Comparison of ENCODE assay signal across 9 mouse cellular contexts in genomic region chr8:80058193-80058592, GRCm38 (mm10). TPM values are rescaled to one million over a fixed set of nuclear protein-coding genes. Genes with fewer than 3 reads are reported as not detected.
DNase-seq lines count a peak whose midpoint lies in the region; ATAC-seq lines count a peak whose summit lies in the region.
"Had no signal": no experiment of that assay in that cellular context is flagged by ENCODE, and none has a peak within 500 bp of the region (broad histone marks: within the 10 kb centered on the region; RNA-seq: fewer than 3 reads in every experiment).

No protein-coding gene starts in this region.

- H3K4me3 ChIP-seq in limb, embryonic 15.5 days, result peak overlapping the region; percentile 55
- peak overlapping the region; percentile 54 for H3K4me3 ChIP-seq in stomach, embryonic 14.5 days (ENCODE audit: low read depth, low read length)

- peaks cover 21% of the 10 kb centered on the region for H3K4me1 ChIP-seq in limb, embryonic 15.5 days
- H3K4me1 ChIP-seq in stomach, embryonic 14.5 days (ENCODE audit: control insufficient read depth, insufficient read depth, low read length), result peaks cover 13% of the 10 kb centered on the region; the same call in 1 of the 2 replicates

- no peaks in the 10 kb centered on the region for H3K9me3 ChIP-seq in limb, embryonic 15.5 days
- H3K9me3 ChIP-seq in stomach, embryonic 14.5 days (ENCODE audit: control insufficient read depth, low read depth, low read length), result no peaks in the 10 kb centered on the region

- 2% methylated on average over 8 of the region's 12 CpGs for WGBS in limb, embryonic 15.5 days
- WGBS in stomach, embryonic 14.5 days, result 3% methylated on average over 10 of the region's 12 CpGs

- H3K9ac ChIP-seq in limb, embryonic 15.5 days, result no peak overlapping the region
- no peak overlapping the region for H3K9ac ChIP-seq in stomach, embryonic 14.5 days (replicated peaks; ENCODE audit: low read depth, low read length)

- DNase-seq in heart, adult 11 months, result peak; percentile 73
- no peak for DNase-seq in heart, adult 9 months (ENCODE audit: low spot score in 2 of 2)
- peak; percentile 9 for DNase-seq in thymus, postnatal 4 days
- DNase-seq in thymus, postnatal 25 days, result no peak
- no peak for DNase-seq in layer of hippocampus, adult 9-10 months (ENCODE audit: low spot score)
- no peak for DNase-seq in layer of hippocampus, adult 9-11 months

- 0 out of 2 replicates have a peak, but pooled peaks have one; percentile 19 for ATAC-seq in limb, embryonic 15.5 days (ENCODE audit: insufficient number of reproducible peaks, low FRiP score, low TSS enrichment, low read depth)
- peak; percentile 46; the same call in 1 of the 2 replicates for ATAC-seq in stomach, embryonic 14.5 days (ENCODE audit: insufficient number of reproducible peaks, insufficient read depth, low FRiP score, low read depth)

- H3K36me3 ChIP-seq in limb, embryonic 15.5 days, result no peaks in the 10 kb centered on the region
- H3K36me3 ChIP-seq in stomach, embryonic 14.5 days (ENCODE audit: control insufficient read depth, insufficient read depth, low read length), result no peaks in the 10 kb centered on the region

- peaks cover 27% of the 10 kb centered on the region for H3K27me3 ChIP-seq in limb, embryonic 15.5 days
- H3K27me3 ChIP-seq in stomach, embryonic 14.5 days (ENCODE audit: control insufficient read depth, insufficient read depth, low read length), result 0 out of 2 replicates have a peak, but pooled peaks cover 3% of the 10 kb centered on the region

- H3K4me2 ChIP-seq in limb, embryonic 15.5 days, result peak overlapping the region; percentile 89
- H3K4me2 ChIP-seq in stomach, embryonic 14.5 days (replicated peaks; ENCODE audit: low read depth, low read length), result peak overlapping the region; percentile 82

- no peak overlapping the region for H3K27ac ChIP-seq in limb, embryonic 15.5 days
- H3K27ac ChIP-seq in stomach, embryonic 14.5 days (ENCODE audit: low read length), result peak overlapping the region; percentile 66; the same call in 1 of the 2 replicates

RNA-seq across cellular contexts. Expression of gene Hhip, which starts 0.4 kb away (rescaled TPM):
- polyA plus RNA-seq in limb, embryonic 15.5 days (2015; fragmentation: Nextera tagmentation; extraction: Ambion mirVana), result 13.2 and 13.6 TPM in 2 replicates
- polyA plus RNA-seq in stomach, embryonic 14.5 days (2014; fragmentation: Nextera tagmentation; extraction: Ambion mirVana), result 24.6 and 26.7 TPM in 2 replicates
- polyA plus RNA-seq: erythroblast, embryonic 14.5 days had no signal

Comparison
In these comparisons a context has a peak if more than half of its experiments do, and no peak if none do; other contexts are left out.
1. DNase-seq: peak in heart, adult 11 months (single experiment) and thymus, postnatal 4 days (single experiment); none in heart, adult 9 months (0 of 2), thymus, postnatal 25 days (single experiment), layer of hippocampus, adult 9-10 months (single experiment) and layer of hippocampus, adult 9-11 months (single experiment).